Mouse (Mus musculus): ENCODE results near the gene Tyms.

GRCm38 (mm10) chr5:30108233-30108632 is 34.8 kb upstream of the Tyms start:
- TF ChIP-seq POLR2A (IDR thresholded peaks at IDR 0.05; ENCODE audit: low read depth, low read length), result no peak
- no peak for TF ChIP-seq CTCF (conservative IDR thresholded peaks at IDR 0.05; ENCODE audit: insufficient read depth, insufficient read length, low read depth, low read length)
